Mouse (Mus musculus) heart, embryonic 16.5 days (tissue): ENCODE data around the gene Il1f6. TPM values are rescaled to one million over a fixed set of nuclear protein-coding genes. Genes with fewer than 3 reads are reported as not detected.
"Not testable (repeated sequence)": the region's sequence is repeated elsewhere in the genome, so short reads cannot be mapped to it uniquely, and the experiment has no call there.

ENCODE experiments used
- ATAC-seq: fragments of 200-750 bp; cut with Nextera tagmentation; replicated peaks from 2 replicates; pipeline ENCODE4 v1.8.0; 2017; ENCODE audit warnings: moderate number of reproducible peaks; ENCODE audit not compliant: insufficient read depth, low FRiP score; ENCODE audit errors: extremely low read depth
- H3K27ac ChIP-seq: fragments of 300-500 bp; sonication (generic); 2 replicates; pipeline ENCODE4 v1.5.1; 2014; ENCODE audit warnings: mild to moderate bottlenecking, low read length, control low read depth, moderate library complexity
- H3K27me3 ChIP-seq: fragments of 300-500 bp; sonication (generic); 2 replicates; pipeline ENCODE4 v1.6.1; 2014; ENCODE audit warnings: low read length, mixed read lengths; ENCODE audit not compliant: control insufficient read depth, insufficient read depth
- H3K36me3 ChIP-seq: fragments of 300-500 bp; sonication (generic); 2 replicates; pipeline ENCODE4 v1.6.1; 2014; ENCODE audit not compliant: control insufficient read depth, insufficient read depth
- H3K4me1 ChIP-seq: fragments of 300-500 bp; sonication (generic); 2 replicates; pipeline ENCODE4 v1.6.1; 2014; ENCODE audit warnings: low read length, mixed read lengths; ENCODE audit not compliant: control insufficient read depth, insufficient read depth
- H3K4me2 ChIP-seq: fragments of 300-500 bp; sonication (generic); 2 replicates; pipeline ENCODE4 v1.6.1; 2014; ENCODE audit warnings: low read depth, mild to moderate bottlenecking, control low read depth, low read length
- H3K4me3 ChIP-seq: fragments of 300-500 bp; sonication (generic); 2 replicates; pipeline ENCODE4 v1.5.1; 2014; ENCODE audit warnings: mild to moderate bottlenecking, control low read depth, low read length
- H3K9ac ChIP-seq: fragments of 300-500 bp; sonication (generic); 2 replicates; pipeline ENCODE4 v1.6.1; 2014; ENCODE audit warnings: low read length, control low read depth
- H3K9me3 ChIP-seq: fragments of 300-500 bp; sonication (generic); replicated peaks from 2 replicates; pipeline ENCODE4 v1.6.1; 2016; ENCODE audit warnings: low read length; ENCODE audit not compliant: control insufficient read depth
- WGBS: fragments of 180-500 bp; shearing (Covaris S2); extraction: QIAGEN DNeasy Blood & Tissue Kit; methylation state at CpG from one replicate; pipeline ENCODE4 v1.1.7; 2014; 5-methylcytosine and 5-hydroxymethylcytosine counted together
- polyA plus RNA-seq: library from polyadenylated mRNA; unstranded; fragments of >200 nt; fragmentation: Nextera tagmentation; extraction: Ambion mirVana; gene quantifications from 2 replicates; pipeline ENCODE4 v1.2.1, GENCODE M21; 2015

The Il1f6 gene
- polyA plus RNA-seq, result not detected in 2 replicates

GRCm38 (mm10) chr2:24215118-24215517, at the start of gene Il1f6:
Gene Il1f6 (plus strand): TSS chr2:24215418.
- H3K4me1 ChIP-seq, result no peaks in the 10 kb centered on the region
- H3K4me3 ChIP-seq, result no peak within 1 kb of the TSS
- H3K9me3 ChIP-seq, result no peaks in the 10 kb centered on the region
- H3K36me3 ChIP-seq, result no peaks in the 10 kb centered on the region
- 80% methylated on average over 2 of the region's 2 CpGs for WGBS
- H3K4me2 ChIP-seq, result no peak within 1 kb of the TSS
- H3K27ac ChIP-seq, result no peak within 1 kb of the TSS
- no peak for ATAC-seq
- no peaks in the 10 kb centered on the region for H3K27me3 ChIP-seq
- no peak within 1 kb of the TSS for H3K9ac ChIP-seq

GRCm38 (mm10) chr2:24181683-24182331, 33.4 kb upstream of the Il1f6 start:
- ATAC-seq, H3K27ac ChIP-seq, H3K27me3 ChIP-seq, H3K36me3 ChIP-seq, H3K4me1 ChIP-seq, H3K9me3 ChIP-seq, H3K9ac ChIP-seq, H3K4me3 ChIP-seq: not testable (repeated sequence)
- H3K4me2 ChIP-seq, result peak overlapping the region; percentile 33
- WGBS, result 15% methylated on average over 14 of the region's 14 CpGs

- not testable (repeated sequence) for H3K9me3 ChIP-seq, H3K27ac ChIP-seq, H3K36me3 ChIP-seq, H3K9ac ChIP-seq, H3K4me1 ChIP-seq, H3K27me3 ChIP-seq, H3K4me3 ChIP-seq, ATAC-seq
- WGBS, result 51% methylated on average over 13 of the region's 13 CpGs
- H3K4me2 ChIP-seq, result peak overlapping the region; percentile 33
Observed at GRCm38 (mm10) chr2:24182423-24183147, 32.6 kb upstream of the Il1f6 start.

GRCm38 (mm10) chr2:24184092-24184491, 31.1 kb upstream of the Il1f6 start:
- H3K27me3 ChIP-seq, H3K9ac ChIP-seq, H3K4me1 ChIP-seq, H3K36me3 ChIP-seq, H3K4me3 ChIP-seq, H3K9me3 ChIP-seq, ATAC-seq, H3K4me2 ChIP-seq, H3K27ac ChIP-seq: not testable (repeated sequence)

- no peak within 1 kb of the TSS for H3K4me3 ChIP-seq
- H3K9me3 ChIP-seq, result no peaks in the 10 kb centered on the region
- 79% methylated on average over 1 of the region's 1 CpGs for WGBS
- no peak for ATAC-seq
- H3K9ac ChIP-seq, result no peak within 1 kb of the TSS
- H3K27me3 ChIP-seq, result no peaks in the 10 kb centered on the region
- H3K4me1 ChIP-seq, result no peaks in the 10 kb centered on the region; the same call in 1 of the 2 replicates
- no peaks in the 10 kb centered on the region for H3K36me3 ChIP-seq
- no peak within 1 kb of the TSS for H3K4me2 ChIP-seq
- no peak within 1 kb of the TSS for H3K27ac ChIP-seq
Observed at GRCm38 (mm10) chr2:24186176-24186575, 29.0 kb upstream of the Il1f6 start, which contains the start of gene Il1f9. Gene Il1f9 (plus strand): TSS chr2:24186476.

- Histone ChIP-seq H3K9ac (no peak overlapping the region), H3K36me3 (no peaks in the 10 kb centered on the region), H3K4me1 (no peaks in the 10 kb centered on the region), H3K9me3 (no peaks in the 10 kb centered on the region), H3K4me3 (no peak overlapping the region), H3K27ac (no peak overlapping the region), H3K4me2 (no peak overlapping the region), H3K27me3 (no peaks in the 10 kb centered on the region)
- ATAC-seq, result no peak
- whole genome bisulfite sequencing, result 65% methylated on average over 6 of the region's 6 CpGs
Observed at GRCm38 (mm10) chr2:24187585-24187984, 27.6 kb upstream of the Il1f6 start.

- no peaks in the 10 kb centered on the region for H3K36me3 ChIP-seq
- 58% methylated on average over 1 of the region's 1 CpGs for WGBS
- no peaks in the 10 kb centered on the region for H3K4me1 ChIP-seq
- no peak overlapping the region for H3K4me2 ChIP-seq
- no peak overlapping the region for H3K4me3 ChIP-seq
- no peaks in the 10 kb centered on the region for H3K27me3 ChIP-seq
- no peaks in the 10 kb centered on the region for H3K9me3 ChIP-seq
- no peak overlapping the region for H3K27ac ChIP-seq
- no peak overlapping the region for H3K9ac ChIP-seq
- ATAC-seq, result no peak
Observed at GRCm38 (mm10) chr2:24188189-24188588, 27.0 kb upstream of the Il1f6 start.

GRCm38 (mm10) chr2:24227191-24227590, 12.0 kb downstream of the Il1f6 start:
- Histone ChIP-seq H3K9ac (no peak overlapping the region), H3K9me3 (no peaks in the 10 kb centered on the region), H3K4me1 (no peaks in the 10 kb centered on the region), H3K27me3 (no peaks in the 10 kb centered on the region), H3K4me2 (no peak overlapping the region), H3K27ac (no peak overlapping the region), H3K4me3 (no peak overlapping the region), H3K36me3 (no peaks in the 10 kb centered on the region)
- no peak for ATAC-seq
- WGBS, result 55% methylated on average over 2 of the region's 2 CpGs

GRCm38 (mm10) chr2:24267503-24267902, 52.3 kb downstream of the Il1f6 start:
- H3K9me3 ChIP-seq, result no peaks in the 10 kb centered on the region
- no peak overlapping the region for H3K4me3 ChIP-seq
- H3K4me2 ChIP-seq, result no peak overlapping the region
- H3K36me3 ChIP-seq, result no peaks in the 10 kb centered on the region
- ATAC-seq, result no peak
- H3K4me1 ChIP-seq, result no peaks in the 10 kb centered on the region
- WGBS, result 76% methylated on average over 1 of the region's 1 CpGs
- H3K9ac ChIP-seq, result no peak overlapping the region
- no peaks in the 10 kb centered on the region for H3K27me3 ChIP-seq
- no peak overlapping the region for H3K27ac ChIP-seq
